Mouse (Mus musculus): Measurements from ENCODE around the gene Lrpprc.

Lrpprc gene

GRCm38 (mm10) chr17:84656653-84657421, 133.8 kb downstream of the Lrpprc start:
- no peaks in the 10 kb centered on the region for H3K27me3 ChIP-seq (ENCODE audit: control insufficient read depth, insufficient read depth, low read length, poor library complexity, severe bottlenecking)
- no peak for DNase-seq (ENCODE audit: low read depth, low spot score)
- no peaks in the 10 kb centered on the region for H3K36me3 ChIP-seq (ENCODE audit: control insufficient read depth, insufficient read depth, low read length, poor library complexity, severe bottlenecking)

- no peaks in the 10 kb centered on the region for H3K27me3 ChIP-seq (ENCODE audit: control insufficient read depth, insufficient read depth, low read length, poor library complexity, severe bottlenecking)
- H3K36me3 ChIP-seq (ENCODE audit: control insufficient read depth, insufficient read depth, low read length, poor library complexity, severe bottlenecking), result no peaks in the 10 kb centered on the region
- DNase-seq (ENCODE audit: low read depth, low spot score), result no peak
Measured at GRCm38 (mm10) chr17:84656205-84656604, 134.4 kb downstream of the Lrpprc start.

Data from splenic B cell, adult 2 months (primary cell).